Mouse (Mus musculus): Measurements from ENCODE around the gene Smad6. TPM values are rescaled to one million over a fixed set of nuclear protein-coding genes. Genes with fewer than 3 reads are reported as not detected.

Smad6 gene
- polyA plus RNA-seq, 1 experiment: 2.6 TPM

DNA sequence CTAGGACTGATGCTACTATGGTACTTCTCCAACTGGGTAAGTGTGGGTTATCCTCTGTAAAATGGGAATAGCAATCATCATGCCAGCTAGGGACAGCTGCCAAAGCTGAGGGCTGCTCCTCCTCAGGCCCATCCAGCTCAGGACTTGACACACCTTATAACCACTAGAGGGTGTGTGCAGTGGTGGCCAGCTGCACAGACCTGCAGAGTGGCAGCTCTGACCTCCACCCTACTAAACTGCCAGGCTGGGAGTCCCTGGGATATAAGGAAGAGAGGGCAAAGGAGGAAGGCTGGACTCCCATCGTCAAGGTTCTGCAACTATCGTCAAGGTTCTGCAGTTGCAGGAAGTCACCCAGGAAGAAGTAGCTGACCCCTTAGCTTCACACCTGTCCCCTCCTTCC lies 3.1 kb upstream of the Smad6 start:
- TF ChIP-seq CTCF (IDR thresholded peaks at IDR 0.05; ENCODE audit: extremely low read depth, insufficient read depth, low read length) (no peak), POLR2A (IDR thresholded peaks at IDR 0.05; ENCODE audit: extremely low read depth, insufficient read depth, low read length) (no peak)

DNA sequence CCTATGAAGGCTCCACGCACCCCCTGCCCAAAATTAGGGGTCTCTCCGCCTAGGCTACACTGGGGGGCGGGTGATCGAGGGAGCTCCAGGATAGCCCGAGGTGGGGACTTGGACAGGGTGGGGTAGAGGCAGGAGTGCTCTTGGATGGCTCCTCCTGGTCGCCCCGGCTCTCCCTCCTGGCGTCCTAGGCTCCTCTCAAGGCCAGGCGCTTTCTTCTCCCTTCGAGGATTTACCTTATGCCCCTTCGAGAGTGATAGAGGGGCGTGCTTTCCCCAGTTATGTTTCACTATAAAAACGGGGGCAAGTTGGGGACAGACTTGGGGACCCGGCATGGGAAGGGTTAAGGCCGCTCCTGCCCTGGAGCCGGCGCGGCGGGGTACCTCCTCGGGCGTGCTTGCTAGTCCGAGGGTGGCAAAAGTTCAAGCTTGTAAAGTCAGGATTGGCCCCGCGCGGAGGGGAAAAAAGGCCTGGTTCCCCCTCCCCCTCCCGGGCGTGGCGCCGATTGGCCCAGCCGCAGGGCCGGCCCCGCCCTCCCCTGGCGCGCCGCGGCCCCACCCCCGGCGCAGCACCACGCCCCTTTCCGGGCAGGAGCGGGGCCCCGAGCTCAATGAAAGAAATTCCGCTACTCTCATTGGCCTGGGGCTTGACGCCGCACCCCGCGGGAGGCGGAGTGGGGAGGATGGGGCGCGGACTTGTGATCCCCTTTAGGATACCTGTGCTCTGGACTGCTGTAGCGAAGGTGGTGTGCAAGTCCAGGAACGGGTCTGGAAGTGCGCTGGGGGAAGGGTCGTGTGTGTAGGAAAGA lies 905 bp upstream of the Smad6 start:
- Histone ChIP-seq H3K4me3 (ENCODE audit: insufficient read depth, low read length) (peak overlapping the region; percentile 35), H3K27ac (ENCODE audit: insufficient read depth, low read length) (peak overlapping the region; percentile 72; the same call in 1 of the 2 replicates), H3K4me1 (ENCODE audit: control insufficient read depth, insufficient read depth, low read length) (no peaks in the 10 kb centered on the region)
- TF ChIP-seq POLR2A (IDR thresholded peaks at IDR 0.05; ENCODE audit: extremely low read depth, insufficient read depth, low read length) (no peak), CTCF (IDR thresholded peaks at IDR 0.05; ENCODE audit: extremely low read depth, insufficient read depth, low read length) (no peak)

More for the DNA sequence above, 3.1 kb upstream of the Smad6 start:
- Histone ChIP-seq H3K4me1 (ENCODE audit: control insufficient read depth, insufficient read depth, low read length) (no peaks in the 10 kb centered on the region), H3K4me3 (ENCODE audit: insufficient read depth, low read length) (no peak overlapping the region), H3K27ac (ENCODE audit: insufficient read depth, low read length) (no peak overlapping the region)

DNA sequence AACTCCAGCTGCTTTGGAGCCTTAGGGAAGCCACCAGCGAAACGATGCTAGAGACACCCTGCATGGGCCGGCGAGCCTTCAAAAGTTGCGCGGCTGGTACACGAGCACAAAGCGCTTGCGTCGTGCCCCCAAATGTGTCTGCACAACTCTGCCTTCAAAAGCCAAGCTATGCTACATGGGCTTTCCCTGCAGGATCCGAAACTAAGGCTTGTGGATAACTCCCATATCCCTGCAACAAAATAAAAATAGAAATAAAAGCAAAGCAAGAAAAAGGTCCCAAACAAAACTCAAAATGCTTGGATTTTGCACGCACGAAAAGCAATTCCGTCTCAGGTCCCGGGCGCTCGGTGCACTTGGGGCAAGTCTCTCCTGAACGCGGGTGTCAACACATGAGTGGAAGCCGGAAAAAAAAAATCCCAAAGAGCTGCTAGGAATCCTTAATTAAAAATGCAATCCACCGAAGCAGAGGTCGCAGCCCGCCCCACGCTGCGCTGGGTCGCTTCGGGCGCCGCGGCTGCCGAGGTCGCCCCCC lies 474 bp downstream of the Smad6 start:
- Histone ChIP-seq H3K4me1 (ENCODE audit: control insufficient read depth, insufficient read depth, low read length) (no peaks in the 10 kb centered on the region), H3K27ac (ENCODE audit: insufficient read depth, low read length) (no peak overlapping the region; the same call in 1 of the 2 replicates), H3K4me3 (ENCODE audit: insufficient read depth, low read length) (peak overlapping the region; percentile 35)
- TF ChIP-seq POLR2A (IDR thresholded peaks at IDR 0.05; ENCODE audit: extremely low read depth, insufficient read depth, low read length): no peak
- TF ChIP-seq CTCF (IDR thresholded peaks at IDR 0.05; ENCODE audit: extremely low read depth, insufficient read depth, low read length): no peak

DNA sequence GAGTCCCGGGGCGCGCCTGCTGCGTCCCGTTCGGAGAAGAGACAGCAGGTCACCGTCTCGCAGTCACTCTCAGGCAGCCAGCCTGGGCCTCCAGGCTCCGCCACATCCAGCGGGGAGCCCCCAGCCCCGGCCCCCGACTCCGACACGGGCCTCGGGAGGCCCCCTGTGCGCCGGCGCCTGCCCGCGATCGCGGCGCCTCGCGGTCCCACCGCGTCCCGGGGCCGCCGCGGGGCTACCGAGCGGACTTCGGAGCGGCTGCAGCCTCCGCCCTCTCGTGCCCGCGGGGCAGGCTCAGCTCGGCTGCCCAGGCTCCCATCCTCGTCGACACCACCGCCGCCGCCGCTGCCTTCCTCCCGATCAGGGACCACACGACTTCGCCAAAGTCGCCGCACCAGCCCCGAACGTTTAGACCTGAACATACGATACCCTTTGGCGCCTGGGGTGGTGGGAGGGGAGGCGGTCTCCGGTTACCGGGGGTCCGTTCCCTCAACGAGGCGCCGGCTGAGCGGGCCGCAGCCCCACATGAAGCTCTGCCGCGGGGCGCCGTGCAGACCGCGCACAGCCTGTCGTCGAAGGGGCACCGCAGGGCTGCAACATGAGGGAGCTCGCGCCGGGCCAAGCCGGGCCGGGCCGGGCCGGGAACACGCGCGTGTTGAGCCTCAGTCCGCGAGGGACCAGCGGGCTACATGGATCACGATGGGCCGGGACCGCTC lies 1.1 kb downstream of the Smad6 start:
- no peak overlapping the region for H3K27ac ChIP-seq (ENCODE audit: insufficient read depth, low read length)
- H3K4me3 ChIP-seq (ENCODE audit: insufficient read depth, low read length): peak overlapping the region; percentile 35
- H3K4me1 ChIP-seq (ENCODE audit: control insufficient read depth, insufficient read depth, low read length): no peaks in the 10 kb centered on the region
- TF ChIP-seq POLR2A (IDR thresholded peaks at IDR 0.05; ENCODE audit: extremely low read depth, insufficient read depth, low read length) (no peak), CTCF (IDR thresholded peaks at IDR 0.05; ENCODE audit: extremely low read depth, insufficient read depth, low read length) (no peak)

DNA sequence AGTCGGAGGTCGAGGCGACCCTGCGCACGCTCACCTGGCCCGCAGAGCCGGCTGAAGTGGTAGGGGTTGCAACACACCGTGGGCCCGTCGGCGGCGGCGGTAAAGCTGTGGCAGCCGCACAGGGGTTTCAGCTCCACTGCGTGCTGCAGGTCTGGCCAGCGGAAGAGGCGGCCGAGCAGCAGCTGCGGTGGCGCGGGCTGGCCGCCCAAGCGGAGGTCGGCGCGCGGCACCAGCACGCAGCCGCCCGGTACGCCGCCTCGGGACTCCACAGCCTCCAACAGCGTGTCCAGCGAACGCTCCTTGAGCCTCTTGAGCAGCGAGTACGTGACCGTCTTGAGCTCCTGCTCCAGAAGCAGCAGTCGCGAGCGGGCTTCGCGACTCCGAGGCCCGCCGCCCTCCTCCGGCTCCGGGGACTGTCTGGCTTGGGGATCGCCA lies 1.7 kb downstream of the Smad6 start:
- TF ChIP-seq CTCF (IDR thresholded peaks at IDR 0.05; ENCODE audit: extremely low read depth, insufficient read depth, low read length) (no peak), POLR2A (IDR thresholded peaks at IDR 0.05; ENCODE audit: extremely low read depth, insufficient read depth, low read length) (no peak)
- Histone ChIP-seq H3K27ac (ENCODE audit: insufficient read depth, low read length) (no peak overlapping the region), H3K4me3 (ENCODE audit: insufficient read depth, low read length) (peak overlapping the region; percentile 19; the same call in 1 of the 2 replicates), H3K4me1 (ENCODE audit: control insufficient read depth, insufficient read depth, low read length) (no peaks in the 10 kb centered on the region)

DNA sequence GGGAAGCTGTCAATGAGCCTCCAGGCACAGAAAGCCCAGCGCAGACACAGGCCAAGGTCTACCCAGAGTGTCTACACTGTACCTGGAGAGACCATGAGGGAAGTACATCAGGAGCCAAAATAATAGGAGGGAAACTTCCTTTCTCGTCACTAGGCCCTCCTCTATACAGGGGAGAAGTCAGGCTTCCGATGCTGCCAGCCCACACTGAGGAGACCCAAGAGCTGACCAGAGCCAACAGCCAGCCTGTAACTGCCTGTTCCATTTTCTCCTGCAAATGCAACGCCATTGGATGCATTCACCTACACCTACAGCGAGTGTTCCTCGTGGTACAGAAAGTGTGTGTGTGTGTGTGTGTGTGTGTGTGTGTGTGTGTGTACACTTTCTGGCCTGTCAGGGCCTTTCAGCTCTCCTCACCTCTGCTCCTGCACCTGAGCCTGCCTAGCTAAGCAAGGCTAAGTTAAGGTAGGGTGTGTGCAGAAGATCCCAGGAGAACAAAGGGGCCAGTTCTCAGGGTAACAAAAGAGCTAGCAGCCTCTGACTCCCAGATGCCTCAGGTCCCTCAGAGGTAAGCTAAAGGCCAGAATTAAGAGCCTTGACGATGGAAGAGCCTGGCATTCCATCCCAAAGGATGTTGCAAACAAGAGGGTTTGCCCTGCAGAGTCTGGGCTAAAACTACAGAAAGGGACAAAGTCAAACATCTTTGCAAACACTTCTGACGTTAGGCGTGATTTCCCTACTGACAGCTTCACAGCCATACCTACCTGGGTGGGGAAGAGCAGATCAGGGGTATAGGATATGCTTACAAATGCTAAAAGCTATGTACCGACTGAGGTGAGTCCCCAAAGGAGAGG lies 2.6 kb downstream of the Smad6 start:
- Histone ChIP-seq H3K4me1 (ENCODE audit: control insufficient read depth, insufficient read depth, low read length) (no peaks in the 10 kb centered on the region), H3K27ac (ENCODE audit: insufficient read depth, low read length) (no peak overlapping the region), H3K4me3 (ENCODE audit: insufficient read depth, low read length) (peak overlapping the region; percentile 19; the same call in 1 of the 2 replicates)
- no peak for TF ChIP-seq CTCF (IDR thresholded peaks at IDR 0.05; ENCODE audit: extremely low read depth, insufficient read depth, low read length)
- TF ChIP-seq POLR2A (IDR thresholded peaks at IDR 0.05; ENCODE audit: extremely low read depth, insufficient read depth, low read length): no peak

DNA sequence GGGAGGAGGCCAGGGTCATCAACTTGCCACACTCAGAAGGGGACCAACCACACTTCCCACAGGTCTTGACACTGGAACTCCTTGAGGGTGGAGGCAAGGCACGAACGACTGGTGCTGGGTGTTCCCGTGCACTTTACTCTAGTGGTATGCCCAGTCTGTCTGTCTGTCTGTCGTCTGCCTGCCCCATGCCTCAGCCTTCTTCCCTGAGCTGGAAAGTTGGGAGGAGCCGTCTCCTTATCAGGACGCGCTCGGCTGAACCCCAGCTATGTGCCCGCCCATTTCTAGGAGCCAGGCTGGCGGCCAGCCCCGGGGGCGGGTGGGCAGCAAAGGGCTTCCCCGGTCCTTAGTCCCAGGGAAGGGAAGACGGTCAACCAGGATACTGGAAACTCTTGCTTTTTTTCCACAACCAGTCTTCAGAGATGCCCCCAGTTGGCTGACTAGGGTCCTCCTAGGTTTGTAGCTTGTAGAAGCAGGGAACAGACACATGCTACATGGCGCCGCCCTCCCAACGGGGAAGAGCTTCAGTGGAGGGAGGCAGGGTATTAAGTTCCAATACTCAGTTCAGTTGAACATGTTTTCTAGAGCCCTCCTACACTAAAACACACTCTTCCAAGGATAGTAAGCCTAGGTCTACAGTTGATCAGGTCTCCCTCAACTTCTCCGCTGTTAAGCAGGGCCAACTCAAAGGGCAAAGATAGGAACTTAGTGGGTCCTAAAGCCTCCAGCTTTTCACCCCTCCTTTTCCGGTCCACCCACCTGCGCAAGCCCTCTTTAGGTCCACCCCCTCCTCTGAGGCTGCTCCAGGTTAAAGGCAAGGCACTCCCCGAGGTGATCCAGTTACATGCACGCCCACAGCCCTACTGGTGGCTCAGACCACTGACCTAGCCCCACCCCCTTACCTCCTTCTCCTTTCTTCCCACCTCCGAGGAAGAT lies 3.7 kb downstream of the Smad6 start:
- Histone ChIP-seq H3K27ac (ENCODE audit: insufficient read depth, low read length) (no peak overlapping the region), H3K4me1 (ENCODE audit: control insufficient read depth, insufficient read depth, low read length) (no peaks in the 10 kb centered on the region), H3K4me3 (ENCODE audit: insufficient read depth, low read length) (peak overlapping the region; percentile 10; the same call in 1 of the 2 replicates)
- TF ChIP-seq CTCF (IDR thresholded peaks at IDR 0.05; ENCODE audit: extremely low read depth, insufficient read depth, low read length) (no peak), POLR2A (IDR thresholded peaks at IDR 0.05; ENCODE audit: extremely low read depth, insufficient read depth, low read length) (no peak)

DNA sequence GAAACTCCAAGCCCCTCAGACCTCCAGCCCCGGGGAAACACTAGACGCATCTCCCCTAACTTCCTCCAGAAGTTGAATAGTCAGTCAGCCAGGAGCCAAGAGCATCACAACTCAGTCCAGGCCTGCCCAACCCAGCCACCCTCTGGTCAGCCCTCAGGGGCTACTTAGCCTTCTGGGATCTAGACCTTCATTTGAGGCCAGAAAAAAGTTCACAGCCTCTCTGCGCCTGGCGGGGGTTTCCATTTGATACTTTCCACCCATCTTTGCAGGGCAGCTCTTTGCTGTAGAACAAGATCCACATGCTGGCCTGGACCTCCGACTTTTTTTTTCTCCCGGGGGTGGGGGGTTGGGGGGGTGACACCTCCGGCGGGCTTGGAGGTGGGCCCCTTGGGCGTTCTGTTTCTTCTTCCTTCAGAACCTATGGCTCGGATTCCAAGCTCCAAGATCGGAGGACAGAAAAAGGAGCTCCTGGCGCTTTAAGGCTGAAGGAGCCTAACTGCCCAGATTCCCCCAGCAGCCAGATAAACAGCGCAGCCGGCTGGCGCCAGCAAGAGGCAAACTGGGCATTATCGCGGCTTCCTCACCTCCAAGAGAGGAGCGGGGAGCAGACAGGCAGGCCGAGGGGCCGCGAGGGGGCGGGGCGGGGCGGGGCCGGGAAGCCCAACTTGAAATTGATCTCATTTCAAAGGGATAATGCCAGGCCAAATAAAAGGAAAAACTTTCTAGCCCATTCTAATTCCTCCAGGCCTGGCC lies 5.0 kb downstream of the Smad6 start:
- no peak for TF ChIP-seq CTCF (IDR thresholded peaks at IDR 0.05; ENCODE audit: extremely low read depth, insufficient read depth, low read length)
- TF ChIP-seq POLR2A (IDR thresholded peaks at IDR 0.05; ENCODE audit: extremely low read depth, insufficient read depth, low read length): no peak
- Histone ChIP-seq H3K27ac (ENCODE audit: insufficient read depth, low read length) (no peak overlapping the region), H3K4me3 (ENCODE audit: insufficient read depth, low read length) (no peak overlapping the region), H3K4me1 (ENCODE audit: control insufficient read depth, insufficient read depth, low read length) (no peaks in the 10 kb centered on the region)
